21 mouse cellular contexts compared by ENCODE assay signal in genomic region chr3:38251592-38251991, GRCm38 (mm10).
DNase-seq lines count a peak whose midpoint lies in the region; TF ChIP-seq lines count a peak whose summit lies in the region.
"Had no signal": no experiment of that assay in that cellular context is flagged by ENCODE, and none has a peak within 500 bp of the region (broad histone marks: within the 10 kb centered on the region; RNA-seq: fewer than 3 reads in every experiment).

No protein-coding gene starts in this region.

- H3K36me3 ChIP-seq in heart, adult 2 months (ENCODE audit: control insufficient read depth, insufficient read depth, low read length): peaks cover 7% of the 10 kb centered on the region
- no peaks in the 10 kb centered on the region for H3K36me3 ChIP-seq in heart, embryonic 10.5 days
- no peaks in the 10 kb centered on the region for H3K36me3 ChIP-seq in CH12.LX (replicated peaks in 1 of 2; ENCODE audit: control insufficient read depth in 1 of 2, insufficient read depth in 1 of 2, low read length in 1 of 2)
- H3K36me3 ChIP-seq: embryonic facial prominence, embryonic 13.5 days; embryonic facial prominence, embryonic 15.5 days; forebrain, embryonic 10.5 days; forebrain, embryonic 12.5 days had no signal

- in situ Hi-C loops in CH12.LX (cut with MboI; ENCODE audit: low pct_ligation_motif_present, low pct_unique_long_range_greater_than_20kb, low sequenced_read_pairs): loop anchor here (10.0 kb wide), 1 partner anchor 603 kb away; no protein-coding TSS in a partner anchor

- dilution Hi-C loops in CH12.LX (cut with MboI; ENCODE audit: extremely low pct_ligation_motif_present, extremely low pct_unique_long_range_greater_than_20kb, low sequenced_read_pairs): no loop called here

- WGBS in heart, adult 2 months: 69% methylated on average over 2 of the region's 2 CpGs
- 64% methylated on average over 2 of the region's 2 CpGs for WGBS in heart, embryonic 10.5 days

- H3K4me2 ChIP-seq in CH12.LX (ENCODE audit: insufficient read depth, low read depth, poor library complexity, severe bottlenecking): peak overlapping the region; percentile 95
- H3K4me2 ChIP-seq: embryonic facial prominence, embryonic 13.5 days; embryonic facial prominence, embryonic 15.5 days; forebrain, embryonic 12.5 days had no signal

- no peaks in the 10 kb centered on the region for H3K27me3 ChIP-seq in heart, adult 2 months (ENCODE audit: control insufficient read depth, insufficient read depth, low read length)
- no peaks in the 10 kb centered on the region for H3K27me3 ChIP-seq in heart, embryonic 10.5 days (ENCODE audit: insufficient read depth, poor library complexity, severe bottlenecking)
- no peaks in the 10 kb centered on the region for H3K27me3 ChIP-seq in CH12.LX (replicated peaks)
- H3K27me3 ChIP-seq: embryonic facial prominence, embryonic 13.5 days; embryonic facial prominence, embryonic 15.5 days; forebrain, embryonic 12.5 days had no signal

- TF ChIP-seq POLR2A in heart, adult 2 months (IDR thresholded peaks at IDR 0.05; ENCODE audit: insufficient read depth, low read depth, low read length): no peak
- TF ChIP-seq POLR2A in CH12.LX (IDR thresholded peaks at IDR 0.05; ENCODE audit: low read depth, low read length): no peak

- H3K79me2 ChIP-seq in heart, adult 2 months (replicated peaks; ENCODE audit: control insufficient read depth, insufficient read depth, low read length): no peaks in the 10 kb centered on the region
- H3K79me2 ChIP-seq in CH12.LX (replicated peaks; ENCODE audit: control insufficient read depth, extremely low read depth, insufficient read depth, poor library complexity, severe bottlenecking): no peaks in the 10 kb centered on the region

- TF ChIP-seq CTCF in heart, adult 2 months (IDR thresholded peaks at IDR 0.05): no peak
- TF ChIP-seq CTCF in CH12.LX (conservative IDR thresholded peaks at IDR 0.05 in 1 of 2, IDR thresholded peaks at IDR 0.05 in 1 of 2; ENCODE audit: low read depth in 2 of 2, low read length in 2 of 2): no peak

- H3K27ac ChIP-seq in heart, adult 2 months: no peak overlapping the region
- no peak overlapping the region for H3K27ac ChIP-seq in heart, embryonic 10.5 days
- no peak overlapping the region for H3K27ac ChIP-seq in CH12.LX (ENCODE audit: insufficient read depth, low read depth)
- H3K27ac ChIP-seq: embryonic facial prominence, embryonic 13.5 days; embryonic facial prominence, embryonic 15.5 days; forebrain, embryonic 10.5 days; forebrain, embryonic 12.5 days had no signal

- H3K9ac ChIP-seq in heart, adult 2 months (ENCODE audit: low read depth, low read length): no peak overlapping the region
- H3K9ac ChIP-seq in CH12.LX (ENCODE audit: insufficient read depth, low read depth): no peak overlapping the region
- H3K9ac ChIP-seq: embryonic facial prominence, embryonic 13.5 days; embryonic facial prominence, embryonic 15.5 days; forebrain, embryonic 12.5 days had no signal

- peak; percentile 0 to 10 for DNase-seq in heart, adult 2 months
- DNase-seq in heart, embryonic 10.5 days (ENCODE audit: low spot score): no peak
- DNase-seq in CH12.LX (ENCODE audit: extremely low read depth): no peak
- DNase-seq in left cerebral cortex, postnatal 14 days (ENCODE audit: low spot score in 2 of 2): no peak
- no peak for DNase-seq in right cerebral cortex, postnatal 4 days
- DNase-seq: adrenal gland, adult 2 months; adrenal gland, postnatal 10 days; adrenal gland, postnatal 25 days; B cell, adult 2 months; cerebellum, adult 11 months; cerebellum, adult 18-20 months; cerebellum, adult 8-10 months; cerebellum, adult 9-11 months; cerebellum, postnatal 14 days; cerebellum, postnatal 36 days; embryo, embryonic 11 days had no signal

- TF ChIP-seq RAD21 in CH12.LX (IDR thresholded peaks at IDR 0.05; ENCODE audit: low read depth, low read length): no peak

- no peaks in the 10 kb centered on the region for H3K9me3 ChIP-seq in heart, embryonic 10.5 days
- no peaks in the 10 kb centered on the region for H3K9me3 ChIP-seq in CH12.LX (replicated peaks; ENCODE audit: low read length)
- H3K9me3 ChIP-seq: embryonic facial prominence, embryonic 13.5 days; embryonic facial prominence, embryonic 15.5 days; forebrain, embryonic 10.5 days; forebrain, embryonic 12.5 days had no signal

- intact Hi-C loops in heart, adult 2 months (cut with DNase I): no loop called here
- intact Hi-C loops in left cerebral cortex, postnatal 14 days (cut with DNase I): no loop called here

- no peak overlapping the region for H3K4me3 ChIP-seq in heart, adult 2 months
- H3K4me3 ChIP-seq in heart, embryonic 10.5 days: no peak overlapping the region
- H3K4me3 ChIP-seq in CH12.LX (replicated peaks in 1 of 3; ENCODE audit: low read depth in 2 of 3, low read length in 2 of 3, poor library complexity in 1 of 3): no peak overlapping the region
- H3K4me3 ChIP-seq: embryonic facial prominence, embryonic 13.5 days; embryonic facial prominence, embryonic 15.5 days; erythroblast, embryonic 14.5 days; forebrain, embryonic 10.5 days; forebrain, embryonic 12.5 days had no signal

- peaks cover 11% of the 10 kb centered on the region for H3K4me1 ChIP-seq in heart, adult 2 months (ENCODE audit: control insufficient read depth, insufficient read depth, low read length)
- peaks cover 8% of the 10 kb centered on the region; the same call in 1 of the 2 replicates for H3K4me1 ChIP-seq in heart, embryonic 10.5 days
- H3K4me1 ChIP-seq in CH12.LX (ENCODE audit: control insufficient read depth in 1 of 2, insufficient read depth in 2 of 2): peaks cover 4 to 23% of the 10 kb centered on the region in 2 experiments
- H3K4me1 ChIP-seq: embryonic facial prominence, embryonic 13.5 days; embryonic facial prominence, embryonic 15.5 days had no signal

- TF ChIP-seq EP300 in heart, adult 2 months (IDR thresholded peaks at IDR 0.05; ENCODE audit: insufficient read depth, low read depth, low read length): no peak
- peak; percentile 20; the same call in 1 of the 2 replicates for TF ChIP-seq EP300 in CH12.LX (IDR thresholded peaks at IDR 0.05; ENCODE audit: low read length)

TF ChIP-seq in CH12.LX, 34 proteins besides CTCF, POLR2A, EP300 and RAD21:
- TF ChIP-seq MXI1 (IDR thresholded peaks at IDR 0.05; ENCODE audit: low read depth, low read length): no peak
- peak; percentile 65 for TF ChIP-seq BHLHE40 (IDR thresholded peaks at IDR 0.05; ENCODE audit: low read depth, low read length)
- TF ChIP-seq TCF12 (IDR thresholded peaks at IDR 0.05; ENCODE audit: low read depth, low read length): peak; percentile 18; the same call in 1 of the 2 replicates

Comparison
In these comparisons a context has a peak if more than half of its experiments do, and no peak if none do; other contexts are left out.
1. DNase-seq: peak in heart, adult 2 months (2 of 2); none in heart, embryonic 10.5 days (single experiment), CH12.LX (single experiment), left cerebral cortex, postnatal 14 days (0 of 2) and right cerebral cortex, postnatal 4 days (single experiment).